Mouse (Mus musculus): ENCODE measurements around the gene Relt.

Relt gene

GRCm38 (mm10) chr7:100862828-100863638 is at the start of gene Relt:
Gene Relt, minus strand, starts transcription at chr7:100863446.
- DNase-seq (ENCODE audit: extremely low read depth, insufficient read length, low spot score): peak; percentile 97

- no peak for DNase-seq (ENCODE audit: extremely low read depth, insufficient read length, low spot score)
These were observed 48.5 kb upstream of the Relt start for GRCm38 (mm10) chr7:100911791-100912190.

GRCm38 (mm10) chr7:100911246-100911770 is 48.1 kb upstream of the Relt start:
- peak; percentile 49 for DNase-seq (ENCODE audit: extremely low read depth, insufficient read length, low spot score)

GRCm38 (mm10) chr7:100908567-100908966 is 45.3 kb upstream of the Relt start:
- DNase-seq (ENCODE audit: extremely low read depth, insufficient read length, low spot score): no peak

GRCm38 (mm10) chr7:100908061-100908460 is 44.8 kb upstream of the Relt start:
- DNase-seq (ENCODE audit: extremely low read depth, insufficient read length, low spot score): peak; percentile 84

GRCm38 (mm10) chr7:100907231-100907630 is 44.0 kb upstream of the Relt start:
- peak; percentile 46 for DNase-seq (ENCODE audit: extremely low read depth, insufficient read length, low spot score)

GRCm38 (mm10) chr7:100906029-100906789 is 43.0 kb upstream of the Relt start:
- DNase-seq (ENCODE audit: extremely low read depth, insufficient read length, low spot score): no peak

- DNase-seq (ENCODE audit: extremely low read depth, insufficient read length, low spot score): no peak
These were observed 41.8 kb upstream of the Relt start for GRCm38 (mm10) chr7:100905037-100905436.

- DNase-seq (ENCODE audit: extremely low read depth, insufficient read length, low spot score): no peak
These were observed 41.4 kb upstream of the Relt start for GRCm38 (mm10) chr7:100904612-100905011.

- no peak for DNase-seq (ENCODE audit: extremely low read depth, insufficient read length, low spot score)
These were observed 39.3 kb upstream of the Relt start for GRCm38 (mm10) chr7:100902451-100903137.

GRCm38 (mm10) chr7:100897828-100898227 is 34.6 kb upstream of the Relt start:
- no peak for DNase-seq (ENCODE audit: extremely low read depth, insufficient read length, low spot score)

GRCm38 (mm10) chr7:100894833-100895226 is 31.6 kb upstream of the Relt start:
- DNase-seq (ENCODE audit: extremely low read depth, insufficient read length, low spot score): no peak

- DNase-seq (ENCODE audit: extremely low read depth, insufficient read length, low spot score): no peak
These were observed 31.0 kb upstream of the Relt start for GRCm38 (mm10) chr7:100894057-100894832.

- DNase-seq (ENCODE audit: extremely low read depth, insufficient read length, low spot score): no peak
These were observed 30.2 kb upstream of the Relt start for GRCm38 (mm10) chr7:100893249-100894056.

- DNase-seq (ENCODE audit: extremely low read depth, insufficient read length, low spot score): no peak
These were observed 23.3 kb upstream of the Relt start for GRCm38 (mm10) chr7:100886535-100886934.

- no peak for DNase-seq (ENCODE audit: extremely low read depth, insufficient read length, low spot score)
These were observed 21.2 kb upstream of the Relt start for GRCm38 (mm10) chr7:100884460-100884859.

GRCm38 (mm10) chr7:100881950-100882349 is 18.7 kb upstream of the Relt start:
- no peak for DNase-seq (ENCODE audit: extremely low read depth, insufficient read length, low spot score)

GRCm38 (mm10) chr7:100881531-100881930 is 18.3 kb upstream of the Relt start:
- DNase-seq (ENCODE audit: extremely low read depth, insufficient read length, low spot score): no peak

- DNase-seq (ENCODE audit: extremely low read depth, insufficient read length, low spot score): peak; percentile 63
These were observed 16.3 kb upstream of the Relt start for GRCm38 (mm10) chr7:100879595-100879994.

Data from 3134 (cell line).